Mouse (Mus musculus) adrenal gland, adult 18-20 months (tissue): ENCODE results near the gene Lamtor5. TPM values are rescaled to one million over a fixed set of nuclear protein-coding genes. Genes with fewer than 3 reads are reported as not detected.
"Not testable (repeated sequence)": the region's sequence is repeated elsewhere in the genome, so short reads cannot be mapped to it uniquely, and the experiment has no call there.

ENCODE experiments used
- DNase-seq, 2 experiments: peaks; one replicate each; pipeline ENCODE4 v3.0.0; 2021 to 2022; ENCODE audit warnings: low spot score in 2 of 2
- total RNA-seq, 2 experiments: library from RNA; stranded (reverse); gene quantifications; 1 replicate in 1 of 2; 2 replicates in 1 of 2; pipeline ENCODE4 v1.2.3; 2021

Lamtor5 gene
- total RNA-seq, 2 experiments from 2014 or later, result 83.0 to 85.9 TPM

GRCm38 (mm10) chr3:107266814-107267345 is 11.8 kb upstream of the Lamtor5 start:
- peak in 1 of 2 experiments; percentile 17 for DNase-seq

- peak in 1 of 2 experiments; percentile 2 for DNase-seq
These were observed 6.2 kb upstream of the Lamtor5 start for GRCm38 (mm10) chr3:107272433-107272832.

GRCm38 (mm10) chr3:107273820-107274219 is 4.8 kb upstream of the Lamtor5 start:
- DNase-seq, result peak; percentile 53 to 54

- DNase-seq, result no peak
These were observed 3.3 kb upstream of the Lamtor5 start for GRCm38 (mm10) chr3:107275351-107275750.

DNA sequence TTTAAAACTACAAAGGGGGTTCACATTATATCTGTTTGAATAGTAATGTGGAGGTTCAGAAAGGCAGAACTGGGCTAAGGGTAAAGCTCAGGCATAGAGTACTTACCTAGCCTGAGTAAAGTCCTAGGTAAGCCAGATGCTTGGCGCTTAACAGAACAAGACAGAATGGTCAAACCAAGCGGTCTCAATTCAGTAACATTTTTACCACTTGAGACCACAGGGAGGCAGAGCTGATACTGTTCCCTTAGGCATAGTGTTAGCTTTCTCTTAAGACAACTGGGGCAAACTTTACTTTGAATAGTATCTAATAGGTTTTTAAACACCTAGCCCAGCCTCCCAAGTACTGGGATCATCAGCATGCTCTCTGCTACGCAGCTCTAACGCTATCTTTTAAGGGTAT is 2.7 kb upstream of the Lamtor5 start:
- no peak for DNase-seq

DNA sequence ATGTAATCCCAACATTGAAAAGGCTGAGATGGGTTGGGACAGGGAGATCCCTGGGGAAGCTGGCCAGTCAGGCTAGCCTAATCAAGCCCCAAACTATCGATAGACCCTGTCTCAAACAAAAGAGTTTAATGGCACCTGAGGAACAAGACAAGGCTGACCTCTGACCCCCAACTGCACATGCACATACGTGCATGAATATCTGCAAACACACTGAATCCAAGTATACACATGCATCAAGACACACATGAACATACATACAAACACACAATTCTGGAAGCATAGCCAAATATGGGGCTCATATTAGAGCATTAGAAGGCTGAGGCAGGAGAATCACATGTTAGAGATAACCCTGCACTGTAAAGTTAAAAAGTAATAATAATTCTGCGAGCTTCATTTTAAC is 2.0 kb upstream of the Lamtor5 start:
- DNase-seq, result no peak

- DNase-seq, result no peak
These were observed 7.5 kb downstream of the Lamtor5 start for GRCm38 (mm10) chr3:107286123-107286522.

GRCm38 (mm10) chr3:107287346-107287745 is 8.7 kb downstream of the Lamtor5 start:
- no peak for DNase-seq

- no peak for DNase-seq
These were observed 12.2 kb downstream of the Lamtor5 start, which contains the start of gene Slc16a4 for GRCm38 (mm10) chr3:107290764-107291381. Gene Slc16a4 (plus strand): TSS chr3:107291230.

DNA sequence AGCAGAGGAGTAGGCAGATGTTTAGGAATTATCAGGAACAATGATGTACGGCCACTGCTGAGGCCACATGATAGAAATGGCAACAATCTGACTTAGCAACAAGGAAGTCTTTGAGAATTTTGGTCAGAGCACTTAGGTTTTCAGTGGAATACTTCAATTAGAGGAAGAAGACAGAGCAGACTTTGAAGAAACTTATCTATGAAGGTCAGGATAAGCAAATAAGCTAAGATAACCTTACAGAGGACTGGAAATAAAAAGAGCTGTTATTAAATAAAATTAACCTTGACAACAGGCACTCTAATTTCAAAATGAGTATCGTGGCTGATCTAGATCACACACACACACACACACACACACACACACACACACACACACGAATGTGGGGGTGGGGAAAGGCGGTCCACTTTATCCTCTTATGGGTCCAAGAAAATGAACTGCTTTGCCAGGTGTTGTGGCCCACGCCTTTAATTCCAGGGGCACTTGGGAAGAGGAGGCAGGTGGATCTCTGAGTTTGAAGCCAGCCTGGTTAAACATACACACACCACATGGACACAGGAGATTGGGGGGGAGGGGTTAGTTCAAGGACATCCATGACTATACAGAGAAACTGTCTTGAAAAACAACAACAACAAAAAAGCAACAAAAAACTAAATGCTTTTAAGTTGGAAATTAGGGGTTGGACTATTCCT is 17.2 kb downstream of the Lamtor5 start:
- DNase-seq, result no peak

DNA sequence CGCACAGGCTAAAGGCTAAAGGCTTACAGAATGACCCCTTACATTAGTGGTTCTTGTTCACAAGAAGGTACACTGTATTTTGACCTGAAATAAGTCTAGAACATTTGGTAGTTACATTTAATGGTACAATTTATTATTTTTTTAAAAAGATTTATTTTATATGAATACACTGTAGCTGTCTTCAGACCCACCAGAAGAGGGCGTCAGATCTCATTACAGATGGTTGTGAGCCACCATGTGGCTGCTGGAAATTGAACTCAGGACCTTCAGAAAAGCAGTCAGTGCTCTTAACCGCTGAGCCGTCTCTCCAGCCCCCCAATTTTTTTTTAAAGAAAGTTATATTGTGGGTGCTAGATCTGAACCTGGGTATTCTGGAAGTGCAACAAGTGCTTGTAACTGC is 18.3 kb downstream of the Lamtor5 start:
- DNase-seq, result not testable (repeated sequence)

- no peak for DNase-seq
These were observed 38.7 kb downstream of the Lamtor5 start for GRCm38 (mm10) chr3:107317338-107317737.

GRCm38 (mm10) chr3:107321141-107321540 is 42.5 kb downstream of the Lamtor5 start:
- DNase-seq, result no peak

GRCm38 (mm10) chr3:107321776-107322175 is 43.1 kb downstream of the Lamtor5 start:
- DNase-seq, result no peak

DNA sequence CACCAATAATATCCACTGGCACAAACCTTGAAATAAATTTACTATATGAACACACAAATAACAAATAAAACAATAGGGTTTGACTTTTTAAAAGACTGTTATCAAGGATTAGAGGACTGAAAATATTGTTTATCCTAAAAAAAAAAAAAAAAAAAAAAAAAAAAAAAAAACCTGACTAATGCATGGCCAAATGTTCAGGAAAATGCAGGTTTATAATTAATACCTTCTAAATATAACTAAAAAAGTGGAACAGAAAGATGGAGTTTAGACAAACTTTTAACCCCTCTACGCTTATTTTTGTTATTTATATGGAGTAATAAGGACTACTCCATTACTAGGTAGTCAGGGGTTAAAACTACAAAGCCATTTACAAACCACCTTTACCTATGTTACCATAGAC is 47.8 kb downstream of the Lamtor5 start:
- no peak for DNase-seq

DNA sequence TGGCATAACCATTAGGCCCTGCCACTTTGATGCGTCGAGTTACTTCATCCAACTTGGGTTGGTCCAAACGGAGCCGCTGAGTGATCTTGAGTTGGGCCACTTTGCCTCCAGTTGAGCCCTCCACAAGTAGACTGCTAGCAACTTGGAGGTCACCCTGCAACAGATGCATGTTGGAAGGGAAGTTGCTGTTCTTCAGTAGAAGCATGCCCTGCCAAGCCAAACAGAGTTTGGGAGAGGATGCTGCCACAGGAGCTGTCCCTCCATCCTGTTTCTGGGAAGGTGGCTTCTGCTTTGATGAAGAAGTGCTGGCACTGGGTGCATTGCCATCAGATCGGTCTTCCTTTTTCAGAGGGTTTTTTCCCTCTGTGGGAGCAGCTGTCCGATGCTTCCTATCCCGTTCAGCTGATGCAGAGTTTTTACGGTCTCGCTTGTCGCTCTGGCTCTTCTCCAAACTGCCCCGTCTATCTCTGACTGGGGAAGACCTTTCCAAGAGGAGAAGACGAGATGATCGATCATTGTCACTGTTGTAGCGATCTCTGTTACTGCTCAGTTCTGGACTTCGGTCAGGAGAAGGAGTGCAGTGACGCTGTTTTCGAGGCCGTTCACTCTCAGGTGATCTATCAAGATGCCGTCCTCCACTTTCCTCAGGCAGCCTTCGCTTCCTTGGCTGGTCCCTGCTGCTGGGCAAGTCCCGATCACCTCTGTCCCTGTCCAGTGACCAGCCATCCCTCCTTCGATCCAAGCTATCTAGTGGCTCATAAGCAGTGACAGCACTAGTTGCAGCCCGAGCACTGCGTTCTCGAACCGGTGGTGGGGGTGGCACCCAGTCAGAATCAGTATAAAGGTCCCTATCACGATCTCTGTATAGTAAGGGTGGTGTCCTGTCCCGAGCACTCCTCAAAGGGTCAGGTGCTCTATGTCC is 52.1 kb downstream of the Lamtor5 start:
- DNase-seq, result peak; percentile 24 to 32

GRCm38 (mm10) chr3:107331746-107332126 is 53.1 kb downstream of the Lamtor5 start:
- no peak for DNase-seq

- DNase-seq, result peak; percentile 51 to 69
These were observed 53.7 kb downstream of the Lamtor5 start for GRCm38 (mm10) chr3:107332127-107332959.

- peak; percentile 83 to 84 for DNase-seq
These were observed 54.3 kb downstream of the Lamtor5 start for GRCm38 (mm10) chr3:107332960-107333380.
